ENCODE assay signal across 19 mouse cellular contexts in the genomic region with DNA sequence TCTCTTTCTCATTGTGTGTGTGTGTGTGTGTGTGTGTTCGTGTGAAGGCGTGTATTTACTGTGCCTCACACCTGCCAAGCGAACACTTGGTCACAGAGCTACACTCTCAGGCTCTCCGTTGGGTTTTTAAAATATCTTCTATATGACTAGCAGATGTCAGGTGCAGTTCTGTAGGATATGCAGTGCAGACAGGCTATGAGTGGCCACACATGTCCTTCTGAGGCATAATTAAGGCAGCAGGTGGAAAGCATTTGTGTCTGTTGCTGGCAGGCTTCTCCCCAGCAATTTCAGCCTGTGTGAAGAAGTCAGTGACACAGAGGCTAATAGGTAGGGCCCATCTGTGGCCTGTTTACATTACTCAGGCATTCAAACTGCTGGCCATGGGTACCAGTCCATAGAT.
DNase-seq lines count a peak whose midpoint lies in the region; TF ChIP-seq lines count a peak whose summit lies in the region.
"Had no signal": no experiment of that assay in that cellular context is flagged by ENCODE, and none has a peak within 500 bp of the region (broad histone marks: within the 10 kb centered on the region; RNA-seq: fewer than 3 reads in every experiment).

No protein-coding gene starts in this region.

- no peak for TF ChIP-seq CTCF in left cerebral cortex, adult 2 months (IDR thresholded peaks at IDR 0.05)
- no peak for TF ChIP-seq CTCF in cortical plate, adult 2 months (IDR thresholded peaks at IDR 0.05; ENCODE audit: extremely low read depth, insufficient read depth, low read length)

- intact Hi-C loops in left cerebral cortex, adult 2 months (cut with DNase I): no loop called here

- H3K27ac ChIP-seq in left cerebral cortex, adult 2 months: peak overlapping the region; percentile 24
- H3K27ac ChIP-seq in cortical plate, adult 2 months (ENCODE audit: insufficient read depth, low read length): 0 out of 2 replicates have a peak overlapping the region, but pooled peaks have one; percentile 15
- no peak overlapping the region for H3K27ac ChIP-seq in hindbrain, embryonic 10.5 days
- H3K27ac ChIP-seq: heart, embryonic 10.5 days; limb, embryonic 15.5 days; liver, embryonic 15.5 days; neural tube, embryonic 15.5 days; stomach, embryonic 15.5 days had no signal

- WGBS in hindbrain, embryonic 10.5 days: 88% methylated on average over 4 of the region's 4 CpGs

- TF ChIP-seq POLR2A in cortical plate, adult 2 months (IDR thresholded peaks at IDR 0.05; ENCODE audit: extremely low read depth, insufficient read depth, low read length): no peak

- H3K4me1 ChIP-seq in cortical plate, adult 2 months (ENCODE audit: control insufficient read depth, insufficient read depth, low read length): no peaks in the 10 kb centered on the region; the same call in 1 of the 2 replicates
- 0 out of 2 replicates have a peak, but pooled peaks cover 4% of the 10 kb centered on the region for H3K4me1 ChIP-seq in hindbrain, embryonic 10.5 days (replicated peaks)
- H3K4me1 ChIP-seq: heart, embryonic 10.5 days; limb, embryonic 15.5 days; liver, embryonic 15.5 days; neural tube, embryonic 15.5 days; stomach, embryonic 15.5 days had no signal

- no peak overlapping the region for H3K4me3 ChIP-seq in left cerebral cortex, adult 2 months
- no peak overlapping the region for H3K4me3 ChIP-seq in cortical plate, adult 2 months (ENCODE audit: insufficient read depth, low read length)
- no peak overlapping the region for H3K4me3 ChIP-seq in hindbrain, embryonic 10.5 days
- H3K4me3 ChIP-seq: heart, embryonic 10.5 days; limb, embryonic 15.5 days; liver, embryonic 15.5 days; neural tube, embryonic 15.5 days; stomach, embryonic 15.5 days had no signal

- no peaks in the 10 kb centered on the region for H3K36me3 ChIP-seq in hindbrain, embryonic 10.5 days
- H3K36me3 ChIP-seq: heart, embryonic 10.5 days; limb, embryonic 15.5 days; liver, embryonic 15.5 days; neural tube, embryonic 15.5 days; stomach, embryonic 15.5 days had no signal

- H3K27me3 ChIP-seq in hindbrain, embryonic 10.5 days (ENCODE audit: insufficient read depth, poor library complexity, severe bottlenecking): no peaks in the 10 kb centered on the region
- H3K27me3 ChIP-seq: limb, embryonic 15.5 days; liver, embryonic 15.5 days; neural tube, embryonic 15.5 days; stomach, embryonic 15.5 days had no signal

- 0 out of 2 replicates have a peak, but pooled peaks cover 2% of the 10 kb centered on the region for H3K9me3 ChIP-seq in hindbrain, embryonic 10.5 days
- H3K9me3 ChIP-seq: heart, embryonic 10.5 days; limb, embryonic 15.5 days; liver, embryonic 15.5 days; neural tube, embryonic 15.5 days; stomach, embryonic 15.5 days had no signal

- DNase-seq in left cerebral cortex, adult 2 months (ENCODE audit: extremely low spot score in 1 of 2, low spot score in 2 of 2): no peak
- DNase-seq in left cerebral cortex, adult 8-10 months (ENCODE audit: low spot score in 2 of 2): no peak
- DNase-seq in hindbrain, embryonic 10.5 days (ENCODE audit: low spot score): peak; percentile 9
- DNase-seq in mesoderm, embryonic 11.5 days (ENCODE audit: low read depth, low spot score): peak; percentile 15
- no peak for DNase-seq in urinary bladder, postnatal 10 days (ENCODE audit: low spot score)
- DNase-seq in layer of hippocampus, postnatal 36 days: no peak
- DNase-seq: cerebellum, adult 9-10 months; gastrocnemius, postnatal 36 days; kidney, adult 18-20 months; kidney, postnatal 14 days; midbrain, embryonic 14.5 days; thymus, adult 18-20 months; thymus, postnatal 4 days had no signal

Comparison
In these comparisons a context has a peak if more than half of its experiments do, and no peak if none do; other contexts are left out.
1. DNase-seq: peak in hindbrain, embryonic 10.5 days (single experiment) and mesoderm, embryonic 11.5 days (single experiment); none in left cerebral cortex, adult 2 months (0 of 2), left cerebral cortex, adult 8-10 months (0 of 2), urinary bladder, postnatal 10 days (single experiment) and layer of hippocampus, postnatal 36 days (0 of 2).